Mouse (Mus musculus) spleen, postnatal 10 days (tissue): ENCODE data around the gene Hist1h2bh.
A peak's percentile ranks its signal among the peaks of the same experiment; 100 is the strongest.
"Not testable (repeated sequence)": the region's sequence is repeated elsewhere in the genome, so short reads cannot be mapped to it uniquely, and the experiment has no call there.

Experiments
- DNase-seq, 2 experiments: peaks; one replicate each; pipeline ENCODE4 v3.0.0; 2021 to 2022; ENCODE audit warnings: low spot score in 2 of 2

The Hist1h2bh gene

DNA sequence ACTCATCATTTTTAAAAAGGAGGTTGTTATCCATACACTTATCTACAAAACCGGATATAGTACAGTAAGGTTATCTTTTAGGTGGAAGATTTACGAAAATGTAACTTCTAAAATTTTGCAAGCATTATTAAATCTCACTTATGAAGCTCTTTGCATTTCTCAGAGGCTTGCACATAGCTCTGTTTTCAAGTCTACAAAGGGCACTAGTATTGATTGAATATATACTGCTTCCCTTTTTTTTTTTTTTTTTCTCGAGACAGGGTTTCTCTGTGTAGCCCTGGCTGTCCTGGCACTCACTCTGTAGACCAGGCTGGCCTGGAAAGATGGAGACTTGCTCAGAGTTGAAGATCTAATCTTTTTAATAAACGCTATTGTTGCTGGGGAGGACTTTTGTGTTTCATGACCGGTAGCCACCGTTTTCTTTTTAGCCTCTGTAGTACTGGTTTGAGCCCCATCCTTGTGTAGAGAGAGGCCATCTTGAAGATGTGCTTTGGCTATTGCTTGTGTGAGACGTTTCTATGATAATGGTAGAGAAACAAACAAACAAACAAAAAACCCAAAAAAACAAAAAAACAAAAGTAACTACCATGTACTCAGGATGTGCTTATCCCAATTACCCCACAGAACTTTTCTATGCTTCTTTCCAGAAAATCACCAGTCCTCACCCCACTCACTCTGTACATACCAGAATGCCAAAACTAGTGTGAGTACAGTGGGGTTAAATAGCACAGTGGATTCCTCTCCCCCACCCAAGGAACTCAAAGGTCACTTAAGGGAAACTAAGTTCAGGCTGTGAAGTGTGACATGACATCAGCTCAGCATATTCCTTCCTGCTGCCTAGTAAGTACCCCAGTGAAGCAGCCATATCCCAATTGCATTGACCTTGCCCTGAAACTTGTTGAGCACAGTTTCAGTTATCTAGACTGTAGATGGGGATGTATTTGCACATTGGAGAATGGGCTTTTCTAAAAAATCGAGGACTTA, 9.0 kb upstream of the Hist1h2bh start:
- peak; percentile 36 to 53 for DNase-seq

DNA sequence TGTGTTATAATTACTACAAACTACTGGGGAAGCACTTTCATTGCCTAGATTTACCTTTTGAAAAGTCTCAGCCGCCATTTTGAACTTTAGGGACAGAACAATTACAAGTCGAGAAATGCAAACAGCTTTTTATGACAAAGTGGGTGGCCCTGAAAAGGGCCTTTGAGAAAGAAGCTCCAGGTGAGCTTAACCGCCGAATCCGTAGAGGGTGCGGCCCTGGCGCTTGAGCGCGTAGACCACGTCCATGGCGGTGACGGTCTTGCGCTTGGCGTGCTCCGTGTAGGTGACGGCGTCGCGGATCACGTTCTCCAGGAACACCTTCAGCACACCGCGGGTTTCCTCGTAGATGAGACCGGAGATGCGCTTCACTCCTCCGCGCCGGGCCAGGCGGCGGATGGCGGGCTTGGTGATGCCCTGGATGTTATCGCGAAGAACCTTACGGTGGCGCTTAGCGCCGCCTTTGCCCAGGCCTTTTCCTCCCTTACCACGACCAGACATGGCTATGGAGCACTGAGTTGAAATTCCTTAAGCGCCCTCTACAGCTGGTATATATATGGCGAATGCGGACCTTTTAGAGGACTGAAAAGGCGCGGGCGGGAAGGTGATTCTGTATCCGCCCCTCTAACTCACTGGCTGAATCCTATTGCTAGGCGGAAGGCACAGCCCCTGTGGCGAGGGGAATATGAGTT, 8.1 kb upstream of the Hist1h2bh start, which contains the start of gene Hist1h4f:
Hist1h4f (minus strand) TSS at position 503 of the 689 bp plus-strand sequence.
- DNase-seq, result peak; percentile 92 to 97

DNA sequence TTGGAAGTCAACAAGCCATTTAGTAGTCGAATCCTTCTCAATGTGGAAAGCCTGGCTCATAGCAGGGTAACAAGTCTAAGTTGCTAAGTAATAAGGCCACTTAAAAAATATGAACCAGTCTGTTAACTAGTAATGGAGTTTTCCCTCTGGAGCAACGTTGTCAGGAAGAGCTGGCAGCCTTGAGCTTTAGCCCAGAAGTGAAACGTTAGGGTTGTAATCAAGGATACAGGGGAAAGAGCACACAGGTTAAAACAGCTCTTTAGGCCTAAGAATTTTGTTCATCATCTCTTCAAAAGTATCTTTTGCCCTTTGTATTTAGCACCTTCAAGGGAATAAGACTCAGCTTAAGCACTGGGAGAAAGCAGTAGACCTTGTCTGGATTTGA, 7.6 kb upstream of the Hist1h2bh start:
- peak; percentile 23 to 36 for DNase-seq

DNA sequence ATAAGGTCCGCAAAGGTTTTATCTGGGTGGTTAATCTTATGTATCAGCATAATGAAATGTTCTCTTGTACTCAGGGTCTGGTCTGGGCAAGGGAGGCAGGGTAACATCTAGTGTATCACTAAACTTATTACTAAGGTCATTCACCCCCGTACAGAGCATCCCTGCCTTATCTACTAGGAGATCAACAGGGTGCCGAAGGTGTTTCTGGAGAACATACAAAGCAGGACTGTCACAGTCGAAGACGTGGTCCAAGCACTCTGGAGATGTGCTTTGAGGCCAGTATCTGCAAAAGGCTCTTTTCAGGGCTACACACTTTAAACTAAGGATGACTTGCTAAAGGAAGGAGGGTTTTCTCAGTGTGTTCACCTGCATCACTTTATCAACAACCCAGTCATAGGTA, 3.5 kb upstream of the Hist1h2bh start:
- DNase-seq, result peak in 1 of 2 experiments; percentile 17

DNA sequence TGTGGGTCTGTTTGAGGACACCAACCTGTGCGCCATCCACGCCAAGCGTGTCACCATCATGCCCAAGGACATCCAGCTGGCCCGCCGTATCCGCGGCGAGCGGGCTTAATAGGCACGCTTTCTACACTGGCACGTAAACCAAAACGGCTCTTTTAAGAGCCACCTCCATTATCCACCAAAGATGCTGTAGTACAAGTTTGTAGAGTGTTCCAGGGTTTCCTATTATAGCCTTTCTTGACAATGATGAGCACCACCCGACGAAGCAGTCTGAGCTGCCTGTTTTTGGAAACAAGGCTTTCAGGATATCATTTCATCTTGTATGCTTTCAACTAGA, 1.6 kb upstream of the Hist1h2bh start:
- peak in 1 of 2 experiments; percentile 63 for DNase-seq

DNA sequence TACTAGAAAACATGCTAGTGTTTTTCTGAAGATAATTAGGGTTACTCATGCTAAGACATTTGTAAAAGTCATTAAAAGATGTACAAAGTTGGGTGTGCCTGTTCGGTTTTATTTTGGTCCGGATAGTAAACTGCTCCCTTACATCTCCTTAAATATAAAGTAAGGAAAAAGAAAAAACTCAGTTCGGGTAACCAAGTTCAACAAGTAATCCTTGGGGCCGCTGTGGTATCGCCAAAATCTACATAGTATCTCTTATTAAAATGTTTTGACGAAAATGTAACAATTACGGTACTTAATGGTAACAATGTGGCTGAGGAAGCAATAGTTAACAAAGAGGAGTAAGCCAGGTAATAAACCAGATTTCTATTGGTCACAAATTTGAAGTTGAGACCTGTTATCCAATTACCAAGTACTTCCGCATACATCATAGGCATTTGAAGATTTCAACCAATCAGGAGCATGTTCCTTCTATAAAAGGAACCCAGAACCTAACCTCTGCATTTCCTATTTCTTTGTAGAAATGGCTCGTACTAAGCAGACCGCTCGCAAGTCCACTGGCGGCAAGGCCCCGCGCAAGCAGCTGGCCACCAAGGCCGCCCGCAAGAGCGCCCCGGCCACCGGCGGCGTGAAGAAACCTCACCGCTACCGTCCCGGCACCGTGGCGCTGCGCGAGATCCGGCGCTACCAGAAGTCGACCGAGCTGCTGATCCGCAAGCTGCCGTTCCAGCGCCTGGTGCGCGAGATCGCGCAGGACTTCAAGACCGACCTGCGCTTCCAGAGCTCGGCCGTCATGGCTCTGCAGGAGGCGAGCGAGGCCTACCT, 984 bp upstream of the Hist1h2bh start, which contains the start of gene Hist1h3f:
Hist1h3f (plus strand) TSS at position 88 of the 822 bp plus-strand sequence.
- DNase-seq, result peak; percentile 81 to 87

DNA sequence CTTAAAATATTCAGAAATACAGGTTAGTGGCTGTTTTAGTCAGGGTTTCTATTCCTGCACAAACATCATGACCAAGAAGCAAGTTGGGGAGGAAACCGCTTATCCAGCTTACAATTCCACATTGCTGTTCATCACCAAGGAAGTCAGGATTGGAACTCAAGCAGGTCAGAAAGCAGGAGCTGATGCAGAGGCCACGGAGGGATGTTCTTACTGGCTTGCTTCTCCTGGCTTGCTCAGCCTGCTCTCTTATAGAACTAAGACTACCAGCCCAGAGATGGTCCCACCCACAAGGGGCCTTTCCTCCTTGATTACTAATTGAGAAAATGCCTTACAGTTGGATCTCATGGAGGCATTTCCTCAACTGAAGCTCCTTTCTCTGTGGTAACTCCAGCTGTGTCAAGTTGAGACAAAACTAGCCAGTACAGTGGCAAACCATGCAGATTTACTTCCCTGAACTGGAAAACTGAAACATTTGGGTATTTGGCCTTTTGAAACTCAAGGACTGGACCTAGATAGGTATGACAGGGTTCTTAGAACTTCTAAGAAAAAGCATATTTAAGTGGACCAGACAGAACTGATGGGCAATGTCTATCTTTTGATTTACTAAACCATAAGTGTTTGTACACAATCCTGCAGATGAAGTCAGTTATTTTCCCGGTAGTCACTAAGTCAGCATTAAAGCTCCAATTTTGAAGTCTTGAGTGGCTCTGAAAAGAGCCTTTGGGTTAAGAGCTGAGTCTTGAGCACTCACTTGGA, 789 bp downstream of the Hist1h2bh start:
- DNase-seq, result peak in 1 of 2 experiments; percentile 54

DNA sequence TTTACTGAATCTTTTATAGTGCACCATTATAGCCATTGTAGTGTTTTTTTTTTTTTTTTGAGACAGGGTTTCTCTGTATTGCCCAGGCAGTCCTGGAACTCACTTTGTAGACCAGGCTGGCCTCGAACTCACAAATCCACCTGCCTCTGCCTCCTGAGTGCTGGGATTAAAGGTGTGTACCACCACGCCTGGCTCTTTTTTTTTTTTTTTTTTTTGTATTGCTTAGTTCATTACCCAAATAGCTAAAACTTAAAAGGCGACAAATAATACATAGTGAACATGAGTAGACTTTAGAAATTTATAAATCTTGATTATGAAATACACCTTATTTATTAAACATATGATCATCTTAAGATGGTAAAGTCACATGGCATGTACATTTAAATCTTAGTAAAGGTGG, 1.7 kb downstream of the Hist1h2bh start:
- no peak for DNase-seq

DNA sequence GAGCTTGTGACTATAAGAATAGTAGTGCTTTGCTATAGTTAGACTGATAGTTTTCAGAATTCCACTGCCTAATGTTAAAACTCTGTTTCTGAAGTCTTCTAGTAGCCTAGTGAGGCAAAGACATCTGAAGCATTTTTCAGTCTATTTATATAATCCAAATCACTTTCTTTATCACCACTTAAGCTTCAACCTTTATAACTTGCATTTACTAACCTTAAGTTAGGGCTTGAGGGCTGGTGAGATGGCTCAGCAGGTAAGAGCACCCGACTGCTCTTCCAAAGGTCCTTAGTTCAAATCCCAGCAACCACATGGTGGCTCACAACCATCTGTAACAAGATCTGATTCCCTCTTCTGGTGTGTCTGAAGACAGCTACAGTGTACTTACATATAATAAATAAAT, 3.4 kb downstream of the Hist1h2bh start:
- DNase-seq, result not testable (repeated sequence)

DNA sequence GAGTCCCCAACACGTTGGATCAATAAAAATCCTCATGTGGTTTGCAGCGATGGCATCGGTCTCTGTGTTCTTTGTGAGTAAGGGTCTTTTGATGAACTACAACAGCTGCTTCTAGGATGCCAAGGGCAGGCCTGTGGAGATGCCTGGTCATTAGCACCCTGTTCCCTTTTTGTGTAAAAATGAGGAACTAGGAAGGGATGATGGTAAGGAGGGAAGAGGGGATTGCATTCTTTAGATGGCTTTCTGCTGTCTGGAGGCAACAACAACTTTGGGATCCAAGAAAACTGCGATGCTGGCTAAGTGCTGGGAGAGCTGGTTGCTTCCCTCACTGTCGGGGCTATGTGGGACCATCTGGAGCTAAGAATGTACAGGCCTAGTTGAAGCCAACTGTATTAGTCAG, 4.9 kb downstream of the Hist1h2bh start:
- DNase-seq, result no peak

DNA sequence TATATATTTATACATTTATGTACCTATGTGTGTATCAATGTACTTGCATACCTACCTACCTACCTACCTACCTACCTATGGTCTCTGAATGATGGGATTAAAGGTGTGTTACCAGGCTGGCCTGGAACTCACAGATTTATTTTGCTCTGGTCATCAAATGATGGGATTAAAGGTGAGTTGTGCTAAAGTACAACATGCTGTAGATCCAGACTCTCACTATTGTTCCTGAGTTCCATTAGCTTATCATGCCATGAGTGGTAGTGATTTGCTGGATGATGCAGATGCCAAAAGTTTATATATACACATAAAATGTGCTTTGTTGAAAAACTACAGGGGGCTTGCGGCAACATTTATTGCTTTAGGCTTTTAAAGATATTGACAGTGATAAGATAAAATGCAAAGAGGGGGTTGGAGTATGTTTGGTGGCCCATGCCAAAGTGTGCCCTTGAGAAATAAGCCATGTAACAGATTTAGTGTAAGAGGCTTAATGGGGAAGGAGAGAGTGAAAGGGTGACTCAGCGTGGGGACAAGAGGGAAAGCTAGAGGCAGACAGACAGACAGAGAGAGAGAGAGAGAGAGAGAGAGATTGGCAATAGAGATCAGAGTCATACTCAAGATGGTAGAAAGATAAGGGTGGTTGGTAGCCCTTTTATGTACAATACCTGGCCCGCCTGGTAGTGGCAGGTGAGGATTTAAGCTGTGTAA, 6.0 kb downstream of the Hist1h2bh start:
- DNase-seq, result no peak

DNA sequence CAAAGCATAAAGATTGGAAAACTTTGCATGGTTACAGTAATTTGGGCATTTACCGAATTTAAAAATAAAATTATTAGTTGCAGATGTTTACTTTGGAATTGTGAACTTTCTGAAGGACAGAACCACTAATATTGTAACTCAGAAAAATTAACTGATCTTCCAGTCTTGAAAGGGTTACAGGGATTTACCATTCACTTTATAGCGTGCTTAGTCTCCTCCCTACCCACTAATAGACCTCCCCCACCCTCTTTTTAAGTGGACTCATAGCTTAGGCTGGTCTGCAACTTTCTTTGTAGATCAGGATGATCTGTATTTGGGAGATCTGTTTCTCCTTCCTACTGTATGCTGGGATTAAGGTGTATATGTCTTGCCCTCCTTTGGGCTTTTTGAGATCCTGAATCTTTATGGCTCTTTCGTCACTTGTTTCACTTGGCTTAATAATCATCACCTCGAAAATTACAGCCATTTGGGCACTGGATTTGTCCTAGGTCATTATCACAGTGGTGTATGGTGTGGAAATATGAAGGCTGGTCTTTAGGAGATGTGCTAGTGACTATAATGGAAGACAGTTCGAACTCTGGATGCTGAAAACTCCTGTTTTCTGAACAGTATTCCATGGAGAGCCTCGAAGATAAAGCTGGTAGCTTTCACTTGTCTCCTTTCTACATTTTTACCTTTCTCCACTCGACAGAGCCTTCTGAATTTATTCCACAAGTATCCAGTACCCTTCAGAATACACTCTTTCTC, 6.9 kb downstream of the Hist1h2bh start:
- DNase-seq, result no peak

DNA sequence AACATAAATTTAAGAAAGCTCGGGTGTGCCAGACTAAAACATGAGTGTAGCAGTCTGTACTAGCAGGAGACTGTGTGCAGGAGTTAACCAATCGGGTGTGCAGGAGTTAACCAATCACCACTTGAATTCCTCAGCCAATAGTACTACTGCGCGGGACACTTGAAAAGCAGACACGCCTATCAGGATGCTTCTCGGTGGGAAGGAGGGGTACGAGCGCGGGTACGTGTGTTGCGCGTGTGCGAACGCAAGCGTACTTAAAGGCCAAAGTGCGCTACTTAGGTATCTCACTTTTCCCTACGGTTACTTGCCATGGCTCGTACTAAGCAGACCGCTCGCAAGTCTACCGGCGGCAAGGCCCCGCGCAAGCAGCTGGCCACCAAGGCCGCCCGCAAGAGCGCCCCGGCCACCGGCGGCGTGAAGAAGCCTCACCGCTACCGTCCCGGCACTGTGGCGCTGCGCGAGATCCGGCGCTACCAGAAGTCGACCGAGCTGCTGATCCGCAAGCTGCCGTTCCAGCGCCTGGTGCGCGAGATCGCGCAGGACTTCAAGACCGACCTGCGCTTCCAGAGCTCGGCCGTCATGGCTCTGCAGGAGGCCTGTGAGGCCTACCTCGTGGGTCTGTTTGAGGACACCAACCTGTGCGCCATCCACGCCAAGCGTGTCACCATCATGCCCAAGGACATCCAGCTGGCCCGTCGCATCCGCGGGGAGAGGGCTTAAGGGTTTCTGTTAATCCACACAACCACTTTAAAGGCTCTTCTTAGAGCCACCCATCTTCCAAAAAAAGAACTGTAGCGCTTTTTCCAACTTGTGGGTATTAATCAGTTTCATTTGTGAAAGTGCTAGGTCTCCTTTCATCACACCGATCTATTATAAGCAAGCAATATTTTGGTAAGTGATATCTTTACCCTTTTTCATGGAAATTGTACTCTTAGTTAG, 7.8 kb downstream of the Hist1h2bh start, which contains the start of gene Hist1h3g:
Hist1h3g (plus strand) TSS at position 286 of the 939 bp plus-strand sequence.
- DNase-seq, result peak; percentile 92

DNA sequence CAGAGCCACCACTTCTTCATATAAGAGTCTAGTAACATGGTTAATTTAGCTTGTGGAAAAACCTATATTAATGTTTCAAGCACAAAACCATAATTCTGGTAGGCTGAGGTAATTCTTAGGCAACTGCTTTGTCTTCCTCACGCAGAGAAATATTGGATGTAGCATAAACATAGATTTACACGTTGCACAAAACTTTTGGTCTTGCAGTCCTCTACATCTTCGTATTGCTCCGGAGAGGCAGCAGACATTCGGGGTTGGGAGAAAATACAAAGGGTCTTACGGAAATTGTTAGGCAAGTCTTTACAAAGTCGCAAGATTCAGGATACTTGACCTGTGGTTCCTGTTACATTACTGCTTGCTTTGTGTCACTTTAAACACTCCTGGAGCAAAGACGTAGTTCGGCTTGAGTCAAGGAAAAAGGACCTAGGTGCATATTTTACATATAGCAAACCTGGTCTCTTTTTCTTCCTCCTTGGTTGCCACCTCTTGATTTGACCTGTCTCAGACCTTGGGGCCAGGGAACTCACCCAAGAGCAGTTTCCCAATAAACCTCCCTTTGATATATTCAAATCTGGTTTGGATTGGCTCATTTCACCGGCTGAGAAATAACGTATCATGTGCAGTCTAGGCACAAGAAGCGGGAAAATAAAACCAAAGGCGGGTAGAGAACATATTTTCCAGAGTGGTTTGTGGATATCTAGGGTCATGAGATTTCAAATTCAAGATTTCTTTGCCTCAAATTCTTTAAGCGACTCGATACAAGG, 8.6 kb downstream of the Hist1h2bh start:
- peak; percentile 55 to 60 for DNase-seq

DNA sequence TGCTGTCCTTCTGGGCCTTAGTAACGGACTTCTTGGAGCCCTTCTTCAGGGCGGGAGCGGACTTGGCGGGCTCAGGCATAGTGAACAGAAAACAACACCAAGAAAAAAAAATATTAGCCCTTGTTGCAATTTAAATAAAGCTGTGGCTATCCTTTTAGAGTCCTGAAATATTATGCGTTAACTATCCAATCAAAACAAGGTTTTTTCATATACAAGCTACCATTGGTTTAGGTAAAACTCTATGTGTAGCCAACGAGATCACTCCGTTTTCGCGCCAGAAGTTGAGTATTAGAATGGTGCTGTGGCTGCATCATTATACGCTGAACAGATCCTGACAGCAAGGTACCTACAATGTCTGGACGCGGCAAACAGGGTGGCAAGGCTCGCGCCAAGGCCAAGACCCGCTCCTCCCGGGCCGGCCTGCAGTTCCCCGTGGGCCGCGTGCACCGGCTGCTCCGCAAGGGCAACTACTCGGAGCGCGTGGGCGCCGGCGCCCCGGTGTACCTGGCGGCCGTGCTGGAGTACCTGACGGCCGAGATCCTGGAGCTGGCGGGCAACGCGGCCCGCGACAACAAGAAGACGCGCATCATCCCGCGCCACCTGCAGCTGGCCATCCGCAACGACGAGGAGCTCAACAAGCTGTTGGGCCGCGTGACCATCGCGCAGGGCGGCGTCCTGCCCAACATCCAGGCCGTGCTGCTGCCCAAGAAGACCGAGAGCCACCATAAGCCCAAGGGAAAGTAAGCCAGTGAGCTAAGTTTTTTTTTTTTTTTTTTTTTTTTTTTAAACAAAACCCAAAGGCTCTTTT, 9.4 kb downstream of the Hist1h2bh start, which contains the start of gene Hist1h2af:
Hist1h2af (plus strand) TSS at position 347 of the 808 bp plus-strand sequence.
- peak; percentile 78 to 83 for DNase-seq

DNA sequence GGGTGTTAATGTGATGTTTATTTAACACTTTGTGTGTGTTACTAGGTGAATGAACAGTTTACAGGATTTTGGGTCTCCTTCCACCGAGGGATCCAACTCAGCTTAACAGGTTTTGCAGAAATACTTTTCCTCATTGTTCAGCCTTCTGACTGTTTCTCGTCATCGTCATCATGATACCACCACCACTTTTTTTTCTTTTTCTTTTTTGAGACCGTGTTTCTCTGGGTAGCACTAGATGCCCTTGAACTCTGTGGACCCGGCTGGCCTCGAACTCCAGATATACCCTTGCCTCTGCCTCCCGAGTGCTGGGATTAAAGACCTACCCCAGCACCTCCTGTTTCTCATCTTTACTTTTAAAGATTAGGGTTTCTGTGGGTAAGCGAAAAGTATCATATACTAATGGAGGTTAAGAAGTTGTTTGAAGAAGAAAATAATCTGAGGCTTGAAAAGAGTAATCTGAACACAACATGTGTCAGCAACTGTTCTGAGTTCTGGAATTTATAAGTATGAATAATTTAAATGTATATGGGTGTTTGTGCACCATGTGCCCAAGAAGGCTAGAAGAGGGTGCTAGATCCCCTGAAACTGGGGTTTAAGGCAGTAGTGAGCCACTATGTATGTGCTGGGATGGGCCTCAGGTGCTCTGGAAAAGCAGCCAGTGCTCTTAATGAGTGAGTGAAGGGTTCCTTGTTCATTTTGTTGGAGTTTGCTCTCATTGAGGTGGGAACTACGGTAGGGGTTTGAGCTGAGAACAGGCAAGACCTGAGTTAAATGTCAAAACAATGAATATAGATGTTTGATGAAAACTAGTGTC, 10.7 kb downstream of the Hist1h2bh start:
- DNase-seq, result peak; percentile 53 to 65
